Mouse (Mus musculus): ENCODE measurements around the gene Pi16.

- TF ChIP-seq CTCF (conservative IDR thresholded peaks at IDR 0.05; ENCODE audit: insufficient read depth, insufficient read length, low read depth, low read length) (no peak), POLR2A (IDR thresholded peaks at IDR 0.05; ENCODE audit: low read depth, low read length) (no peak)
Observed at GRCm38 (mm10) chr17:29297813-29298212, 19.7 kb upstream of the Pi16 start.
